Mouse (Mus musculus) bone marrow macrophage, adult 2 months (primary cell): ENCODE measurements around the gene Dock1.

Source experiments
- CTCF ChIP-seq: IDR thresholded peaks from 2 replicates; pipeline ENCODE4 v1.5.1; 2012; ENCODE audit warnings: low read depth, mild to moderate bottlenecking, low read length, moderate library complexity
- POLR2A ChIP-seq: IDR thresholded peaks from 2 replicates; pipeline ENCODE4 v1.6.1; 2012; ENCODE audit warnings: mild to moderate bottlenecking, low read depth, low read length, borderline replicate concordance

DNA sequence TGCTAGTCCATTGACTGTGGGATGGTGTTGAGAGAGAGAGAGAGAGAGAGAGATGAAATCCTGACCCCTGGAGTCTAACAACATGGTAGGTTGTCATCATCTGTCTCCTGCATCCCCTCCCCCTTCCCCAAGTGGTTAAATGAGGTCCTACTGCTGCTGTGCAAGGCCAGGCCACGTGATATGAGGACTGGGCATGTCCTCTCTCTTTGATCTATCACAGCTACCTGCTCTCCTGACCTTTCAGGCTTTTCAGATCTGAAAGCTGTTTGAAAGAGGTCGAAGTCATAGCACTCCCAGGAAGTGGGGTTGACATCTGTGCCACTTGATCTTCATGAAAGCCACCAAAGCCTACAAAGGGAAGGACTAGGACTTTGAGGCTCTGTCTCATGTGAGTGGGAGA lies 365.2 kb downstream of the Dock1 start:
- TF ChIP-seq CTCF (no peak), POLR2A (no peak)
